Mouse (Mus musculus): ENCODE results near the gene Camkk1. TPM values are rescaled to one million over a fixed set of nuclear protein-coding genes. Genes with fewer than 3 reads are reported as not detected.

The Camkk1 gene
- polyA plus RNA-seq, 1 experiment = 2.2 TPM

DNA sequence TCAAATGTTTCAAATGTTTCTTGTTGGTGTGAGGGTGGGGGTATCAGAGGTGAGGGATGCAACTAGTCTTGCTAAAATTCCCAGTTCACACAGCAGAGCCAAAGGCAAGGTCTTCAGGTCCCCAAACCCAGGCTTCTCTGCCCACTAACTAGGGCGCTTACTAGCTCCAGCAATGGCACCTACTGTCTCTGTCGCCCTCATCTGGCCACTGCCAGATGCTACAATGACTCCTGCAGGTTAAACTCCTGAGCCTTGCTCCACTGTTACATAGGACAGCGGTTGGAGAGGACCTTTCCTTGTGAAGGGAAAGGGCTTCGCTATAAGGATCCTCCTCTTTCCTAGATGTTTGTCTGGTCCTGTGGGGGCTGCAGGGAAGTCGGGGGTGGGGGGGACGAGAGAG is 17.8 kb upstream of the Camkk1 start:
- Histone ChIP-seq H3K27ac (ENCODE audit: insufficient read depth, low read length) (no peak overlapping the region), H3K27me3 (ENCODE audit: control insufficient read depth, insufficient read depth, low read length) (no peaks in the 10 kb centered on the region), H3K4me1 (ENCODE audit: control insufficient read depth, insufficient read depth, insufficient read length) (peaks cover 8% of the 10 kb centered on the region; the same call in 1 of the 2 replicates), H3K36me3 (ENCODE audit: control insufficient read depth, insufficient read depth, low read length) (no peaks in the 10 kb centered on the region), H3K4me3 (ENCODE audit: extremely low read depth, insufficient read depth, insufficient read length) (no peak overlapping the region)
- 22% methylated on average over 6 of the region's 6 CpGs for WGBS
- DNase-seq (ENCODE audit: low read depth in 1 of 2, low spot score in 2 of 2) = peak in 1 of 2 experiments; percentile 78
- TF ChIP-seq POLR2A (IDR thresholded peaks at IDR 0.05; ENCODE audit: low read depth, low read length) (no peak), CTCF (IDR thresholded peaks at IDR 0.05; ENCODE audit: extremely low read depth, insufficient read depth, insufficient read length, insufficient replicate concordance) (peak; percentile 89; the same call in 1 of the 2 replicates)

DNA sequence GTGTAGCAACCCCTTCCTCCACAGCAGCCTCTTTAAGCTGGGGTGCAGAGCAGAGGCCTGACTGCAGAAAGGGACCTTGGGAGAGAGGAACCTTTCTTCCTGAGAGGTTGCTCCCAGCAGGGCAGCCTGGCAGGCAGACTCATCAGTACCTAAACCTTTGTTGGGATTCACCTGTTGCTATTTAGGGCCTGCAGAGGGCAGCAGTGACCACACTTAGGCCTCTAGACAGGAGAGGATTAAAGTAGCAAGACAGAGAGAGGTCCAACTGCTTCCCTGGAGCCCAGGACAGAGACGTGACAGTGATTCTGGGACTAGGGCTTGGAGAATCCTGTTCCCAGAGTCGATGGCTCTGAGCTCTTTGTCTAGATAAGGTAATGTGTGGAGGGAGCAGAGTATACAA is 12.4 kb upstream of the Camkk1 start:
- no peaks in the 10 kb centered on the region for H3K36me3 ChIP-seq (ENCODE audit: control insufficient read depth, insufficient read depth, low read length)

DNA sequence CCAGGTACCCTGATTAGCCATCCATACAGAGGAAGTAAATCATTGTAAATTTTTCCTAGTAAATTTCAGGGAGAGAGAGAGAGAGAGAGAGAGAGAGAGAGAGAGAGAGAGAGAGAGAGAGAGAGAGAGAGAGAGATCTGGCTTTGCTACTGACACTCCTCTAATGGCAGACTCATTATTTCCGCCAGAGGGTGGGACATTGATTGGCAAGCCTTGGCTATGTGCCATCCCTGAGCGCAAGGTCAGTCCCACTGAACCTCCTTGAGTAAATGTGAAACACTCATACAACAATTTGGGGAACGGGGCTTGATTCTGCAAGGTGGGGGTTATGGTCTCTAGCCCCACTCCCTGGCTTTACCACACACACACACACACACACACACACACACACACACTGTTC is 11.7 kb upstream of the Camkk1 start:
- DNase-seq (ENCODE audit: low read depth in 1 of 2, low spot score in 2 of 2) = no peak
- H3K27ac ChIP-seq (ENCODE audit: insufficient read depth, low read length) = no peak overlapping the region
- H3K36me3 ChIP-seq (ENCODE audit: control insufficient read depth, insufficient read depth, low read length) = no peaks in the 10 kb centered on the region
- H3K4me1 ChIP-seq (ENCODE audit: control insufficient read depth, insufficient read depth, insufficient read length) = no peaks in the 10 kb centered on the region; the same call in 1 of the 2 replicates
- no peaks in the 10 kb centered on the region for H3K27me3 ChIP-seq (ENCODE audit: control insufficient read depth, insufficient read depth, low read length)
- TF ChIP-seq CTCF (IDR thresholded peaks at IDR 0.05; ENCODE audit: extremely low read depth, insufficient read depth, insufficient read length, insufficient replicate concordance) (no peak), POLR2A (IDR thresholded peaks at IDR 0.05; ENCODE audit: low read depth, low read length) (no peak)
- H3K4me3 ChIP-seq (ENCODE audit: extremely low read depth, insufficient read depth, insufficient read length) = no peak overlapping the region
- 77% methylated on average over 3 of the region's 3 CpGs for WGBS

More for the DNA sequence above, 12.4 kb upstream of the Camkk1 start:
- DNase-seq (ENCODE audit: low read depth in 1 of 2, low spot score in 2 of 2) = peak; percentile 57 to 58
- TF ChIP-seq CTCF (IDR thresholded peaks at IDR 0.05; ENCODE audit: extremely low read depth, insufficient read depth, insufficient read length, insufficient replicate concordance) = peak; percentile 94; the same call in 1 of the 2 replicates
- TF ChIP-seq POLR2A (IDR thresholded peaks at IDR 0.05; ENCODE audit: low read depth, low read length) = no peak
- 13% methylated on average over 2 of the region's 2 CpGs for WGBS
- Histone ChIP-seq H3K27me3 (ENCODE audit: control insufficient read depth, insufficient read depth, low read length) (no peaks in the 10 kb centered on the region), H3K4me1 (ENCODE audit: control insufficient read depth, insufficient read depth, insufficient read length) (no peaks in the 10 kb centered on the region; the same call in 1 of the 2 replicates), H3K4me3 (ENCODE audit: extremely low read depth, insufficient read depth, insufficient read length) (no peak overlapping the region), H3K27ac (ENCODE audit: insufficient read depth, low read length) (no peak overlapping the region)

DNA sequence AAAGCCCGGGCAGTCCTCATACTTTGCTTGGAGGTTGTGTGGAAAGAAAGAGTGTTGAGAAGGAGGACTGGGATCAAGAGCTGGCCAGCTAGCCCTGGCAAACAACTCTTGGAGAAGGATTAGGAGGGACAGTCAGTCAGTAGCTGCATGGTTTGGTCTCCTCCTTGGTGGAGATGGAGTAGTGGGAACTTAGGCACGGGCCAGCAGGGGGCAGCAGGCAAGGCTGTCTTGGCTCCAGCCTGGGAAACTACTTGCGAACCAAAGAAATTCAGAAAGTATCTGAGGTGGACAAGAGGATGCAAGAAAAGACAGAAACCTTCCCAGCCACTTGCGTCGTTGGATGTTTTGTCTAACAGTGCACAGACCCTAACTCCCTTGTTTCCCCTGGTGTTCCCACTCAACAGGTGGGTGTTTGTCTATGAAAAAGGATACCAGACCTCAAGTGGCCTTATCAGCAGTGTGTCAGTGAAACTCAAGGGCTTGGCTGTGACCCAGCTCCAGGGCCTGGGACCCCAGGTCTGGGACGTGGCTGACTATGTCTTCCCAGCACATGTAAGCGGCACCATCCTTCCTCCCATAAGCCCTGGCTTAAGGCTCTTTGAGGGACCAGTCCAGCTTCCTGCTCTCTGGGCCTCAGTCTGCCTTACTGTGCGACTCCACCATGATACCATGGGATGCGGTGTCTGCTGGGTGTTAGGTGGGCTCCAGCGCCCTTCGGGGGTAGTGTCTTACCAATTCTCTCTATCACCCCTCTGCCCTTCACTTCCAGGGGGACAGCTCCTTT is 10.9 kb upstream of the Camkk1 start:
- H3K4me3 ChIP-seq (ENCODE audit: extremely low read depth, insufficient read depth, insufficient read length) = no peak overlapping the region
- peak in 1 of 2 experiments; percentile 52 for DNase-seq (ENCODE audit: low read depth in 1 of 2, low spot score in 2 of 2)
- 65% methylated on average over 11 of the region's 11 CpGs for WGBS
- H3K27ac ChIP-seq (ENCODE audit: insufficient read depth, low read length) = no peak overlapping the region
- H3K4me1 ChIP-seq (ENCODE audit: control insufficient read depth, insufficient read depth, insufficient read length) = no peaks in the 10 kb centered on the region; the same call in 1 of the 2 replicates
- TF ChIP-seq POLR2A (IDR thresholded peaks at IDR 0.05; ENCODE audit: low read depth, low read length) (no peak), CTCF (IDR thresholded peaks at IDR 0.05; ENCODE audit: extremely low read depth, insufficient read depth, insufficient read length, insufficient replicate concordance) (peak; percentile 83)
- no peaks in the 10 kb centered on the region for H3K27me3 ChIP-seq (ENCODE audit: control insufficient read depth, insufficient read depth, low read length)
- no peaks in the 10 kb centered on the region for H3K36me3 ChIP-seq (ENCODE audit: control insufficient read depth, insufficient read depth, low read length)

DNA sequence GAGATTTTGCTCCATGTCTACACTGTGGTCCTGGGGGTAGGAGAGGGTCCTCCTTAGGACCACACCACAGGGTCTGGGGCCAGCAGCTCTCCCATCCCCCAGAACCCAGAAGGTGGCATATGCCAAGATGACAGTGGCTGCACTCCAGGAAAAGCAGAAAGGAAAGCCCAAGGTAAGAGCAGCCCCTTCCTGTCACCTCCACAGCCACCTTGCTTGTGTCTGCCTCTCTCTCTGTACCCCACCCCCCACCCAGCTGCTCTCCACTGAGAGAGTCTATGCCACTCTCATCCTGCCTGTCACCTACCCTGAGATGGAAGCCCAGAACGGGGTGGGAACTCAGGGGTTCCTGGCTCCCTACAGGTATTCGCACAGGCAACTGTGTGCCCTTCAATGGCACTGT is 10.0 kb upstream of the Camkk1 start:
- no peaks in the 10 kb centered on the region for H3K36me3 ChIP-seq (ENCODE audit: control insufficient read depth, insufficient read depth, low read length)
- no peak for DNase-seq (ENCODE audit: low read depth in 1 of 2, low spot score in 2 of 2)
- no peak overlapping the region for H3K27ac ChIP-seq (ENCODE audit: insufficient read depth, low read length)
- 75% methylated on average over 2 of the region's 2 CpGs for WGBS
- TF ChIP-seq CTCF (IDR thresholded peaks at IDR 0.05; ENCODE audit: extremely low read depth, insufficient read depth, insufficient read length, insufficient replicate concordance) (no peak), POLR2A (IDR thresholded peaks at IDR 0.05; ENCODE audit: low read depth, low read length) (no peak)
- no peaks in the 10 kb centered on the region; the same call in 1 of the 2 replicates for H3K4me1 ChIP-seq (ENCODE audit: control insufficient read depth, insufficient read depth, insufficient read length)
- H3K27me3 ChIP-seq (ENCODE audit: control insufficient read depth, insufficient read depth, low read length) = no peaks in the 10 kb centered on the region
- H3K4me3 ChIP-seq (ENCODE audit: extremely low read depth, insufficient read depth, insufficient read length) = no peak overlapping the region

DNA sequence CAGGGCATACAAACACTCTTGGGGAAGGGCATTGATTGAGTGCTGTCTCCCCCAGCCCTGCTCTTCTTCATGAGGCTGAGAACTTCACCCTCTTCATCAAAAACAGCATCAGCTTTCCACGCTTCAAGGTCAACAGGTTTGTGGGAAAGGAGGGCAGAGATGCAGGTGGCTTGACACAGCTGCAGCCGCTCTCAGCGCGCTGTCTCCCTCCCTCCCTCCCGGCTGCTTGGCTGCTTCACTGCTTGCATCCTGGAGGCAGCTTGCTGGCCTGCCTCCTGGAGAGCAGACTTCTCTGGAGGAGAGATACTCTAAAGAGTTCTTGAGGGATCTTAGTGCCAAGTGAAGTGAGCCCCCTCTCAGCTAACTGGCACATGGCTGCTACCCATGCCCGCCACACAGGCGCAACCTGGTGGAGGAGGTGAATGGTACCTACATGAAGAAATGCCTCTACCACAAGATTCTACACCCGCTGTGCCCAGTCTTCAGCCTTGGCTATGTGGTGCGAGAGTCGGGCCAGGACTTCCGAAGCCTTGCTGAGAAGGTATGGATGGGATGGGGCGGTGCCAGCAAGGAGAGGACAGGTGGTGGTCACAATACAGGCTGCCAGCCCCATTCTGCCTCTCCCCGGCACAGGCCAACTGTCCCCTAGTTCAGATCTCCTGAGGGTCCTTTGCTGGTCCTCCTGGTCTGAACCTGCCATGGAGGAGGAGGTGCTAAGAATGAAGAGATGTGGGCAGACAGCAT is 9.1 kb upstream of the Camkk1 start:
- Histone ChIP-seq H3K36me3 (ENCODE audit: control insufficient read depth, insufficient read depth, low read length) (no peaks in the 10 kb centered on the region), H3K4me1 (ENCODE audit: control insufficient read depth, insufficient read depth, insufficient read length) (no peaks in the 10 kb centered on the region; the same call in 1 of the 2 replicates), H3K4me3 (ENCODE audit: extremely low read depth, insufficient read depth, insufficient read length) (no peak overlapping the region), H3K27ac (ENCODE audit: insufficient read depth, low read length) (no peak overlapping the region), H3K27me3 (ENCODE audit: control insufficient read depth, insufficient read depth, low read length) (no peaks in the 10 kb centered on the region)
- TF ChIP-seq POLR2A (IDR thresholded peaks at IDR 0.05; ENCODE audit: low read depth, low read length) (no peak), CTCF (IDR thresholded peaks at IDR 0.05; ENCODE audit: extremely low read depth, insufficient read depth, insufficient read length, insufficient replicate concordance) (no peak)
- no peak for DNase-seq (ENCODE audit: low read depth in 1 of 2, low spot score in 2 of 2)
- WGBS = 81% methylated on average over 13 of the region's 13 CpGs

Data from spleen, adult 2 months (tissue).